Mouse (Mus musculus) kidney, adult 2 months (tissue): Measurements from ENCODE around the gene AC129217.1. TPM values are rescaled to one million over a fixed set of nuclear protein-coding genes. Genes with fewer than 3 reads are reported as not detected.

Source experiments
- DNase-seq: peaks from one replicate; pipeline ENCODE4 v3.0.0; 2021
- H3K27ac ChIP-seq: fragments of 200-500 bp; 2 replicates; pipeline ENCODE4 v1.5.1; 2012; ENCODE audit warnings: low read depth, low read length, control low read depth, inconsistent platforms; ENCODE audit not compliant: insufficient read depth
- H3K27me3 ChIP-seq: fragments of 200-500 bp; replicated peaks from 2 replicates; pipeline ENCODE4 v1.6.1; 2012; ENCODE audit warnings: mild to moderate bottlenecking, moderate library complexity, low read length, inconsistent platforms; ENCODE audit not compliant: control insufficient read depth, insufficient read depth
- H3K36me3 ChIP-seq: fragments of 200-500 bp; 2 replicates; pipeline ENCODE4 v1.6.1; 2012; ENCODE audit warnings: mild to moderate bottlenecking, moderate library complexity, low read length, inconsistent platforms; ENCODE audit not compliant: control insufficient read depth, insufficient read depth
- H3K4me1 ChIP-seq: fragments of 200-500 bp; 2 replicates; pipeline ENCODE4 v1.6.1; 2011; ENCODE audit warnings: low read length; ENCODE audit not compliant: control insufficient read depth, insufficient read depth
- H3K4me3 ChIP-seq: fragments of 200-500 bp; 2 replicates; pipeline ENCODE4 v1.5.1; 2011; ENCODE audit warnings: mild to moderate bottlenecking, low read depth, low read length, control low read depth; ENCODE audit not compliant: insufficient read depth
- CTCF ChIP-seq: fragments of 200-500 bp; conservative IDR thresholded peaks from 2 replicates; pipeline ENCODE4 v1.5.1; 2011; ENCODE audit warnings: low read depth, mild to moderate bottlenecking, control low read depth, low read length, moderate library complexity, mixed read lengths; ENCODE audit not compliant: insufficient read depth, insufficient read length
- POLR2A ChIP-seq: fragments of 200-500 bp; IDR thresholded peaks from one replicate; pipeline ENCODE4 v1.6.1; 2011; ENCODE audit warnings: low read depth, low read length, control low read depth
- WGBS: fragments of 180-500 bp; shearing (Covaris S2); methylation state at CpG from one replicate; pipeline ENCODE4 v1.1.7; 2018; 5-methylcytosine and 5-hydroxymethylcytosine counted together
- polyA plus RNA-seq: library from polyadenylated mRNA; depleted of rRNA; stranded (reverse); fragments of >200 nt; gene quantifications from 2 replicates; pipeline ENCODE4 v1.2.3, GENCODE M21; 2012

AC129217.1 gene
- polyA plus RNA-seq, 1 experiment, result 3.5 TPM

DNA sequence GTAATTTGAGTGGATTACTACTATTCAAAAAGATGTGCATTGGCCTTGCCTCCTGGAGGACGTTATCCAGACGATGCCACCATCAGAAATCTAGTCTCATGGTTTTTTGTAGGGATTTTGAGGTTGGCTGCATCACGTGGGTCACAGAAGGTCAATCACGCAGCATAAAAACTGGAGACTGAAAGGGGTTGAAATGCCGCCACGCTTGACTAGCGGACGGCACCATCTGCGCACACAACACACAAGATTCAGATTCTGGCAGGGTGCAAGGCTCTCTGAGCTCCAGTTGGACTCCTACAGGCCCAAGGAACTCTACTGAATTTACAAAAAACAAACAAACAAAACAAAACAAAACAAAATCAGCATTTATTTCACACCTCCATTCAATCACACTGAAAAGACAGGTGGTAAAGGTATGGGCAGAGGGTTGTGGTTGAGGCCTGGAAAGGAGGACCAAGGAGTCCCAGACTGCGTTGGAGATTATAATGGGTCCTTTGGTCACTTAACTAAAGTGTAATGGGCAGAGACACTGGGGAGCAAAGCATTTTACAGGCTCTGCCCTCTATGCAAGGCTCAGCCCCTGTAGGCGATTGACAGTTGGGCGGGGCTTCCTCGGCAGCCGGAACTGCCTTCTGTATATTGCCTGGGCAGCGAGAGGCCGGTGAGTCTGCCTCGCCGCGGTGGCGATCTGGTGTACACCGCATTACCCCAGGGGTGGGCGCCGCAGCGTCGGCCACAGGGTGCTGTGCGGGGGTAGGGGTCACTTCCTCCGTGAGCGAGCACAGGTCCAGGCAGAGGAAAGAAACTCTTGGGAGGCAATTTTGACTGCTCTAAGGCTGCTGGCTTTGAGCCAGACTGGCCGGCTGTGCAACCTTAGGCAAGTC, 10.6 kb downstream of the AC129217.1 start:
- no peaks in the 10 kb centered on the region; the same call in 1 of the 2 replicates for H3K36me3 ChIP-seq
- WGBS, result 20% methylated on average over 29 of the region's 29 CpGs
- H3K4me1 ChIP-seq, result peaks cover 20% of the 10 kb centered on the region
- no peaks in the 10 kb centered on the region for H3K27me3 ChIP-seq
- TF ChIP-seq CTCF (no peak), POLR2A (peak; percentile 23)
- H3K27ac ChIP-seq, result peak overlapping the region; percentile 71
- DNase-seq, result peak; percentile 90
- peak overlapping the region; percentile 95 for H3K4me3 ChIP-seq

GRCm38 (mm10) chr19:8841012-8841411, 11.4 kb downstream of the AC129217.1 start:
- TF ChIP-seq POLR2A, result no peak
- no peak for TF ChIP-seq CTCF
- H3K4me1 ChIP-seq, result peaks cover 20% of the 10 kb centered on the region
- WGBS, result 81% methylated on average over 7 of the region's 7 CpGs
- no peaks in the 10 kb centered on the region for H3K27me3 ChIP-seq
- 0 out of 2 replicates have a peak overlapping the region, but pooled peaks have one; percentile 71 for H3K27ac ChIP-seq
- peak overlapping the region; percentile 95 for H3K4me3 ChIP-seq
- no peaks in the 10 kb centered on the region; the same call in 1 of the 2 replicates for H3K36me3 ChIP-seq
- no peak for DNase-seq

- Histone ChIP-seq H3K36me3 (peaks cover 1% of the 10 kb centered on the region; the same call in 1 of the 2 replicates), H3K27ac (no peak overlapping the region), H3K27me3 (no peaks in the 10 kb centered on the region), H3K4me3 (no peak overlapping the region), H3K4me1 (peaks cover 20% of the 10 kb centered on the region)
- no peak for TF ChIP-seq CTCF
- TF ChIP-seq POLR2A, result no peak
- WGBS, result 91% methylated on average over 6 of the region's 6 CpGs
- no peak for DNase-seq
Measured at GRCm38 (mm10) chr19:8842961-8843360, 13.4 kb downstream of the AC129217.1 start.

DNA sequence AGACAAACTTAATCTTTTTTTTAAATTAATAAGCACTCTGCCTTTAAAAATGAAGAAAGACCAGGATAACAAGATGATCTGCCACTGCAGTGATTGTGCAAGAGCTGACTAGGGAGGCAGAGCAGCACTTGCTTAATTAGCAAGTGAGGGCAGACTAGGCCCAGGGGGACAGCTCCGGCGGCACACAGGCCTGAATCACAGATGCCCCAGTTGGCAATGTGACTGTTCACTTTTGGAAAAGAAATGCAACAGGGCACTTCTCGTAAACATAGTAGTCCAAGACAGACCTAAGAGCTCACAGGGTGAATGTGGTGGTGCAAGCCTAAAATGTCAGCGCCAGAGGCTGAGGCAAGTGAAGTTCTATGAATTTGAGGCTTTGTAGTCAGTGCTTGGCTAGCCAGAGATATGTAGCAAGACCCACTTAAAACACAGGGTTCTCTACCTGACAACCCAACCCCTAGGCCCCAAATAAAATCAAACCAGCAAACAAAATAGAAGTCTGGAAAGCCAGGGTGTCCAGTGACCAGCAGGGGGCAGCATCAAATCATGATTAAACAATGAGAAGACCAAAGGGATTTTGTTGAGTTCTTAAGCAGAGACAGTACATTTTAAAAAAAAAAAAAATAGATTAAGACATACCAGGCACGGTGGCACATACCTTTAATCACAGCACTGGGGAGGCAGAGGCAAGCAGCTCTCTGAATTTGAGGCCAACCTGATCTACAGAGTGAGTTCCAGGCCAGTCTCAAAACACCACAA, 15.0 kb downstream of the AC129217.1 start:
- DNase-seq, result peak; percentile 83
- Histone ChIP-seq H3K27ac (no peak overlapping the region), H3K27me3 (no peaks in the 10 kb centered on the region), H3K4me3 (no peak overlapping the region), H3K4me1 (peaks cover 15% of the 10 kb centered on the region), H3K36me3 (peaks cover 1% of the 10 kb centered on the region; the same call in 1 of the 2 replicates)
- TF ChIP-seq CTCF (peak; percentile 65), POLR2A (no peak)
- WGBS, result 62% methylated on average over 5 of the region's 5 CpGs

DNA sequence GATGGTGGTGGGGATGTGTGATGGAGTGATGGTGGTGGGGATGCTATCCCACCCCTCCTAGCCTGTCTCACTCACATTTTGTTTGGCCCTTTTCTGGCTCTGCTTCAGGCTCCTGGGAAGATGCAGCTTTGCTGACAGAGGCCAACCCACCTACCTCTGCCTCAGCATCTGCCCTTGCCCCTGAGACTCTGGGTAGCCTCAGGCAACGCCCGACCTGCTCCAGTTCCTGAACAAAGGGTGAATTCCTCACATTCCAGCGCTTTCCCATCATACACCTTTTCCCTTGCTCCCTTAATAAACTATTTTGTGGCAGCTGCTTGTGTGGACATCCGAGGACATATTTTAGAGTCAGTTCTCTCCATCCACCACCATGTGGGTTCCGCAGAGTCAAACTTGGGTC, 18.8 kb downstream of the AC129217.1 start:
- TF ChIP-seq POLR2A, result no peak
- Histone ChIP-seq H3K4me3 (no peak overlapping the region), H3K27ac (no peak overlapping the region), H3K4me1 (no peaks in the 10 kb centered on the region), H3K27me3 (no peaks in the 10 kb centered on the region), H3K36me3 (peaks cover 1% of the 10 kb centered on the region; the same call in 1 of the 2 replicates)
- DNase-seq, result no peak
- WGBS, result 53% methylated on average over 5 of the region's 5 CpGs

DNA sequence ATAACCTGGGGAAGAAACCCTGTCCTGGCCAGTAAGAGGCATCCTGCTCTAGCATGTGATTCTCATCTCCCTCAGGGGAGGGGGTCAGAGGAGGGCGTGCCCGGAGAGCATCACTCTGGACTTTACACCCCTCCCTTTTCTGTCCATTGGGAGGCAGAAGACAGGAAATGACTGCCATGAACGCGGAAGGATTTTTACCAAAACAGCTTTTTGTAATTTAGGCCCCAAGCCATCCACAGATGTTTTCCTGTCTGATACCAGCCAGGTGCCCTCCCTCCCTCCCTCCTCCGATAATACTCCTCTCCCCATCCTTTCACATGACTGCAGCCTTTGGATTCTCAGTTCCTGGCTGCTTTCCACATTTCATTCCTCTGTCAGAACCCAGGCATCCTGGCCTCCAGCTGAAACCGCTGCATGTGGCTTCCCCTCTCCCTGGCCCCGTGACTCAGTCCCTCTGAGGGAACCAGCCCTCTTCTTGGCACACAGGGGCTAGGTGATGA, 20.9 kb downstream of the AC129217.1 start, which contains the start of gene Lrrn4cl:
Gene Lrrn4cl (plus strand): TSS at position 367 of the 500 bp plus-strand sequence.
- Histone ChIP-seq H3K4me1 (no peaks in the 10 kb centered on the region), H3K36me3 (peaks cover 1% of the 10 kb centered on the region; the same call in 1 of the 2 replicates), H3K4me3 (no peak within 1 kb of the TSS), H3K27me3 (no peaks in the 10 kb centered on the region), H3K27ac (no peak within 1 kb of the TSS)
- TF ChIP-seq POLR2A (no peak), CTCF (no peak)
- peak; percentile 30 for DNase-seq
- WGBS, result 17% methylated on average over 7 of the region's 7 CpGs

DNA sequence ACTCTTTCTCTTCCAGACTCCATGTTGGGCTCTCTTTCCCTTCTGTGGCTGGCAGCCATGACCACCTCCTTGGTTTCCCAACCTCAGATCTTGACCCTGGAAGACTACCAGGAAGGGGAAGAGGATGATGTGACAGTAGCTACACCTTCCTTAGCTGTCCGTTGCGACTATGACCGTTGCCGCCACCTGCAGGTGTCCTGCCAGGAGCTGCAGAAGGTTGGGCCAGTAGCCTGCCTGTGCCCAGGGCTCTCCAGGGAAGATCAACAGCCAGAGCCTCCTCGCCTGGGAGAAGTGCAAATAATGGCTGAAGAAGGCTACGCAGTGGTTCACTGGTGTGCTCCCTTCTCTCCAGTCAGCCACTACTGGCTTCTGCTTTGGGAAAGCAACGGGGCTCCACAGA, 22.1 kb downstream of the AC129217.1 start:
- TF ChIP-seq POLR2A, result no peak
- TF ChIP-seq CTCF, result 0 out of 2 replicates have a peak, but pooled peaks have one; percentile 22
- Histone ChIP-seq H3K36me3 (peaks cover under 1% of the 10 kb centered on the region; the same call in 1 of the 2 replicates), H3K27me3 (no peaks in the 10 kb centered on the region), H3K4me3 (no peak overlapping the region), H3K4me1 (no peaks in the 10 kb centered on the region), H3K27ac (no peak overlapping the region)
- DNase-seq, result no peak
- WGBS, result 68% methylated on average over 7 of the region's 7 CpGs
